Mouse (Mus musculus): ENCODE measurements around the gene Lcp2.

GRCm38 (mm10) chr11:34050063-34050462 is 3.3 kb downstream of the Lcp2 start:
- TF ChIP-seq CTCF (IDR thresholded peaks at IDR 0.05; ENCODE audit: low read depth, low read length), result no peak
- no peak for TF ChIP-seq POLR2A (IDR thresholded peaks at IDR 0.05; ENCODE audit: borderline replicate concordance, low read depth, low read length)

Data from bone marrow macrophage, adult 2 months (primary cell).